Mouse (Mus musculus) forebrain, embryonic 14.5 days (tissue): ENCODE data around the gene Rassf5. TPM values are rescaled to one million over a fixed set of nuclear protein-coding genes. Genes with fewer than 3 reads are reported as not detected.

Experiments used
- ATAC-seq: fragments of 200-750 bp; cut with Nextera tagmentation; 2 replicates; pipeline ENCODE4 v1.8.0; 2017; ENCODE audit warnings: mild to moderate bottlenecking, moderate library complexity
- DNase-seq: peaks from one replicate; pipeline ENCODE4 v3.0.0-alpha.2; 2015; ENCODE audit warnings: low spot score
- H3K27ac ChIP-seq: fragments of 300-500 bp; sonication (generic); 2 replicates; pipeline ENCODE4 v1.5.1; 2014; ENCODE audit warnings: low read depth, mild to moderate bottlenecking, control low read depth, low read length, moderate library complexity
- H3K27me3 ChIP-seq: fragments of 300-500 bp; sonication (generic); replicated peaks from 2 replicates; pipeline ENCODE4 v1.6.1; 2014; ENCODE audit warnings: low read length, control low read depth, mixed read lengths; ENCODE audit not compliant: control insufficient read depth, insufficient read depth
- H3K36me3 ChIP-seq: fragments of 300-500 bp; sonication (generic); 2 replicates; pipeline ENCODE4 v1.6.1; 2014; ENCODE audit warnings: low read length, control low read depth; ENCODE audit not compliant: control insufficient read depth, insufficient read depth
- H3K4me1 ChIP-seq: fragments of 300-500 bp; sonication (generic); 2 replicates; pipeline ENCODE4 v1.6.1; 2014; ENCODE audit warnings: antibody characterized with exemption, low read length, control low read depth; ENCODE audit not compliant: control insufficient read depth, insufficient read depth
- H3K4me2 ChIP-seq: fragments of 300-500 bp; sonication (generic); 2 replicates; pipeline ENCODE4 v1.6.1; 2014; ENCODE audit warnings: mild to moderate bottlenecking, control low read depth, low read length
- H3K4me3 ChIP-seq: fragments of 300-500 bp; sonication (generic); 2 replicates; pipeline ENCODE4 v1.5.1; 2014; ENCODE audit warnings: low read depth, low read length, control low read depth
- H3K9ac ChIP-seq: fragments of 300-500 bp; sonication (generic); 2 replicates; pipeline ENCODE4 v1.6.1; 2014; ENCODE audit warnings: mild to moderate bottlenecking, low read length, control low read depth, moderate library complexity
- H3K9me3 ChIP-seq: fragments of 300-500 bp; sonication (generic); replicated peaks from 2 replicates; pipeline ENCODE4 v1.6.1; 2016; ENCODE audit warnings: low read length, control low read depth, mixed read lengths; ENCODE audit not compliant: control insufficient read depth
- WGBS: fragments of 180-500 bp; shearing (Covaris S2); extraction: QIAGEN DNeasy Blood & Tissue Kit; methylation state at CpG from one replicate; pipeline ENCODE4 v1.1.7; 2014; 5-methylcytosine and 5-hydroxymethylcytosine counted together
- polyA plus RNA-seq: library from polyadenylated mRNA; unstranded; fragments of >200 nt; fragmentation: Nextera tagmentation; extraction: Ambion mirVana; gene quantifications from 2 replicates; pipeline ENCODE4 v1.2.1, GENCODE M21; 2014

Rassf5 gene
- polyA plus RNA-seq, 1 experiment from 2014 or later, result 1.0 TPM

- H3K27me3 ChIP-seq, result no peaks in the 10 kb centered on the region
- ATAC-seq (no peak), DNase-seq (no peak)
- H3K4me2 ChIP-seq, result no peak overlapping the region
- no peak overlapping the region for H3K9ac ChIP-seq
- H3K27ac ChIP-seq, result no peak overlapping the region
- no peaks in the 10 kb centered on the region for H3K4me1 ChIP-seq
- H3K36me3 ChIP-seq, result no peaks in the 10 kb centered on the region
- H3K9me3 ChIP-seq, result no peaks in the 10 kb centered on the region
- no peak overlapping the region for H3K4me3 ChIP-seq
- WGBS, result 87% methylated on average over 7 of the region's 7 CpGs
Measured at GRCm38 (mm10) chr1:131195653-131196052, 49.4 kb downstream of the Rassf5 start.

- Histone ChIP-seq H3K4me3 (no peak overlapping the region), H3K4me2 (no peak overlapping the region), H3K9me3 (no peaks in the 10 kb centered on the region), H3K36me3 (no peaks in the 10 kb centered on the region), H3K27me3 (no peaks in the 10 kb centered on the region), H3K4me1 (no peaks in the 10 kb centered on the region), H3K9ac (no peak overlapping the region), H3K27ac (no peak overlapping the region)
- ATAC-seq, result no peak
- DNase-seq, result no peak
- WGBS, result 65% methylated on average over 3 of the region's 3 CpGs
Measured at GRCm38 (mm10) chr1:131193746-131194145, 51.3 kb downstream of the Rassf5 start.

- no peaks in the 10 kb centered on the region for H3K4me1 ChIP-seq
- H3K27ac ChIP-seq, result no peak overlapping the region
Measured at GRCm38 (mm10) chr1:131188655-131189054, 56.4 kb downstream of the Rassf5 start.

GRCm38 (mm10) chr1:131187856-131188255 lies 57.2 kb downstream of the Rassf5 start:
- H3K9ac ChIP-seq, result no peak overlapping the region
- no peaks in the 10 kb centered on the region for H3K4me1 ChIP-seq
- DNase-seq (no peak), ATAC-seq (no peak)
- H3K4me3 ChIP-seq, result no peak overlapping the region
- no peaks in the 10 kb centered on the region for H3K36me3 ChIP-seq
- H3K27ac ChIP-seq, result no peak overlapping the region
- H3K4me2 ChIP-seq, result no peak overlapping the region
- no peaks in the 10 kb centered on the region for H3K9me3 ChIP-seq
- no peaks in the 10 kb centered on the region for H3K27me3 ChIP-seq
- WGBS, result 92% methylated on average over 5 of the region's 5 CpGs

More at GRCm38 (mm10) chr1:131188655-131189054, 56.4 kb downstream of the Rassf5 start:
- H3K9me3 ChIP-seq, result no peaks in the 10 kb centered on the region
- no peak overlapping the region for H3K4me2 ChIP-seq
- ATAC-seq, result no peak
- no peak overlapping the region for H3K4me3 ChIP-seq
- WGBS, result 97% methylated on average over 5 of the region's 5 CpGs
- no peak overlapping the region for H3K9ac ChIP-seq
- DNase-seq, result no peak
- H3K36me3 ChIP-seq, result no peaks in the 10 kb centered on the region
- no peaks in the 10 kb centered on the region for H3K27me3 ChIP-seq

- Histone ChIP-seq H3K9me3 (no peaks in the 10 kb centered on the region), H3K9ac (no peak overlapping the region), H3K4me3 (no peak overlapping the region), H3K27ac (no peak overlapping the region), H3K27me3 (no peaks in the 10 kb centered on the region), H3K4me2 (no peak overlapping the region), H3K4me1 (no peaks in the 10 kb centered on the region), H3K36me3 (no peaks in the 10 kb centered on the region)
- no peak for ATAC-seq
- 79% methylated on average over 6 of the region's 6 CpGs for WGBS
- DNase-seq, result no peak
Measured at GRCm38 (mm10) chr1:131186995-131187394, 58.1 kb downstream of the Rassf5 start.

GRCm38 (mm10) chr1:131185821-131186506 lies 59.1 kb downstream of the Rassf5 start:
- no peak overlapping the region for H3K27ac ChIP-seq
- H3K36me3 ChIP-seq, result peaks cover 2% of the 10 kb centered on the region; the same call in 1 of the 2 replicates
- WGBS, result 91% methylated on average over 13 of the region's 13 CpGs
- no peaks in the 10 kb centered on the region for H3K27me3 ChIP-seq
- no peaks in the 10 kb centered on the region for H3K4me1 ChIP-seq
- DNase-seq, result no peak
- H3K4me3 ChIP-seq, result no peak overlapping the region
- H3K9me3 ChIP-seq, result no peaks in the 10 kb centered on the region
- ATAC-seq, result no peak
- no peak overlapping the region for H3K9ac ChIP-seq
- no peak overlapping the region for H3K4me2 ChIP-seq

- no peak for DNase-seq
- H3K27me3 ChIP-seq, result no peaks in the 10 kb centered on the region
- no peaks in the 10 kb centered on the region for H3K9me3 ChIP-seq
- WGBS, result 87% methylated on average over 8 of the region's 8 CpGs
- H3K9ac ChIP-seq, result no peak overlapping the region
- no peak overlapping the region for H3K4me3 ChIP-seq
- H3K27ac ChIP-seq, result no peak overlapping the region
- no peak for ATAC-seq
- H3K4me1 ChIP-seq, result no peaks in the 10 kb centered on the region
- no peak overlapping the region for H3K4me2 ChIP-seq
- H3K36me3 ChIP-seq, result peaks cover 9% of the 10 kb centered on the region; the same call in 1 of the 2 replicates
Measured at GRCm38 (mm10) chr1:131184956-131185660, 60.0 kb downstream of the Rassf5 start.

- ATAC-seq, result no peak
- Histone ChIP-seq H3K4me1 (no peaks in the 10 kb centered on the region), H3K27ac (no peak overlapping the region), H3K4me3 (no peak overlapping the region), H3K36me3 (peaks cover 15% of the 10 kb centered on the region), H3K9ac (no peak overlapping the region), H3K9me3 (no peaks in the 10 kb centered on the region), H3K27me3 (no peaks in the 10 kb centered on the region), H3K4me2 (no peak overlapping the region)
- WGBS, result 87% methylated on average over 9 of the region's 9 CpGs
- DNase-seq, result no peak
Measured at GRCm38 (mm10) chr1:131184253-131184955, 60.7 kb downstream of the Rassf5 start.

- Histone ChIP-seq H3K36me3 (peaks cover 19% of the 10 kb centered on the region), H3K9me3 (no peaks in the 10 kb centered on the region), H3K27ac (no peak overlapping the region), H3K27me3 (no peaks in the 10 kb centered on the region), H3K9ac (no peak overlapping the region), H3K4me3 (no peak overlapping the region), H3K4me2 (no peak overlapping the region), H3K4me1 (no peaks in the 10 kb centered on the region)
- no peak for ATAC-seq
- no peak for DNase-seq
- 82% methylated on average over 7 of the region's 7 CpGs for WGBS
Measured at GRCm38 (mm10) chr1:131183201-131183600, 61.9 kb downstream of the Rassf5 start.
